Mouse (Mus musculus) heart, adult 2 months (tissue): ENCODE measurements around the gene Slc4a4.

ENCODE experiments used
- CTCF ChIP-seq: fragments of 200-600 bp; IDR thresholded peaks from 2 replicates; pipeline ENCODE4 v1.8.1; 2022; ENCODE audit warnings: antibody characterized with exemption, mild to moderate bottlenecking, moderate library complexity
- EP300 ChIP-seq: fragments of 200-500 bp; IDR thresholded peaks from 2 replicates; pipeline ENCODE4 v1.6.1; 2011; ENCODE audit warnings: low read depth, low read length, control low read depth; ENCODE audit not compliant: insufficient read depth
- POLR2A ChIP-seq: fragments of 200-500 bp; IDR thresholded peaks from 2 replicates; pipeline ENCODE4 v1.6.1; 2011; ENCODE audit warnings: mild to moderate bottlenecking, low read depth, low read length, control low read depth; ENCODE audit not compliant: insufficient read depth

DNA sequence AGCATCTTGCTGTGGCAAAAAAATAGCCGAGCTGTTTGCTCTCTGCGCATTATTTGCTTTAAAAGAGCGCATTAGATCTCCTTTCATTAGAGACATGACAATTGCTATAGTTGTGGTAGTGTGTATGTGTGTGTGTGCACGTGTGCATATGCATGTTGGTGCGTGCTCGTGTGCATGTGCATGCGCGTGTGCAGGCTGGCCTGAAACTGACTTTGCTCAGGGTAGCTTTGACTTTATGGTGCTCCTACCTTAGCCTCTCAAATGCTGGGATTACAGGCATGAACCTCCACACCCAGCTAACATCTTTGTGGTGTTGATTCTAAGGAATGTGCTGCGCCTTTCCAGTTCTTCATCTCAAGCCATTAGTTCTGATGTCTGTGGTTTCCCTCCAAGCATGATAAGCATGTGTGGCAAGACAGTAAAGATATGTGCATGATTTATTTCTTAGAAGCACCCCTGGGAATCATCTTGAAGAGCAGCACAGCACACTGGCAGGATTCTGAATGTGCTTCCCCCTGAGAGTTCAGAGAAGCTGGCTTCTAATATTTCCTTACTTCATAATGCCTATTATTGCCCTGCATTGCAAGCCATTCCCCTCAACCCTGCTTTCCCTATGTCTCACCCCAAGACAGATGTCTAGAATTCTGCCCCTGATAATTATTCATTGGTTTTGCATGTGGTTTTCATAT, 373.3 kb downstream of the Slc4a4 start:
- TF ChIP-seq CTCF (no peak), POLR2A (no peak), EP300 (no peak)
